Comparison of ENCODE assay signal across 9 mouse cellular contexts in genomic region chr10:64039760-64040535, GRCm38 (mm10). TPM values are rescaled to one million over a fixed set of nuclear protein-coding genes. Genes with fewer than 3 reads are reported as not detected.
DNase-seq lines count a peak whose midpoint lies in the region; ATAC-seq and TF ChIP-seq lines count a peak whose summit lies in the region.
"Had no signal": no experiment of that assay in that cellular context is flagged by ENCODE, and none has a peak within 500 bp of the region (broad histone marks: within the 10 kb centered on the region; RNA-seq: fewer than 3 reads in every experiment).

No protein-coding gene starts in this region.

- no peak overlapping the region for H3K9ac ChIP-seq in limb, embryonic 14.5 days (ENCODE audit: low read depth, low read length, severe bottlenecking)
- H3K9ac ChIP-seq: liver, embryonic 14.5 days had no signal

- no peaks in the 10 kb centered on the region for H3K9me3 ChIP-seq in heart, embryonic 10.5 days
- H3K9me3 ChIP-seq in limb, embryonic 14.5 days (ENCODE audit: control insufficient read depth, low read length): no peaks in the 10 kb centered on the region

- H3K4me1 ChIP-seq in heart, embryonic 10.5 days: peaks cover 11% of the 10 kb centered on the region; the same call in 1 of the 2 replicates
- H3K4me1 ChIP-seq in limb, embryonic 14.5 days (ENCODE audit: control insufficient read depth, insufficient read depth, low read length): peaks cover 18% of the 10 kb centered on the region

- WGBS in heart, embryonic 10.5 days: 73% methylated on average over 17 of the region's 17 CpGs
- WGBS in limb, embryonic 14.5 days: 51% methylated on average over 17 of the region's 17 CpGs

- TF ChIP-seq CTCF in layer of hippocampus, adult 2 months (conservative IDR thresholded peaks at IDR 0.05): no peak

- ATAC-seq in limb, embryonic 14.5 days (ENCODE audit: low FRiP score, low read depth): peak; percentile 74

- H3K27ac ChIP-seq in layer of hippocampus, adult 2 months: no peak overlapping the region
- 0 out of 2 replicates have a peak overlapping the region, but pooled peaks have one; percentile 37 for H3K27ac ChIP-seq in heart, embryonic 10.5 days
- no peak overlapping the region; the same call in 1 of the 2 replicates for H3K27ac ChIP-seq in limb, embryonic 14.5 days (replicated peaks; ENCODE audit: low read depth, low read length)
- H3K27ac ChIP-seq: liver, embryonic 14.5 days had no signal

- H3K27me3 ChIP-seq in heart, embryonic 10.5 days (ENCODE audit: insufficient read depth, poor library complexity, severe bottlenecking): no peaks in the 10 kb centered on the region
- H3K27me3 ChIP-seq in limb, embryonic 14.5 days (ENCODE audit: control insufficient read depth, insufficient read depth, low read length): no peaks in the 10 kb centered on the region

- TF ChIP-seq POLR2A in limb, embryonic 14.5 days (IDR thresholded peaks at IDR 0.05; ENCODE audit: borderline replicate concordance, extremely low read depth, insufficient read depth, insufficient read length): no peak

- peak; percentile 18 to 31 for DNase-seq in layer of hippocampus, adult 2 months (ENCODE audit: low spot score in 2 of 2)
- DNase-seq in layer of hippocampus, adult 9-10 months (ENCODE audit: low spot score): no peak
- DNase-seq in cerebellum, postnatal 14 days: peak; percentile 89 to 93
- no peak for DNase-seq in heart, embryonic 10.5 days (ENCODE audit: low spot score)
- DNase-seq in limb, embryonic 14.5 days (ENCODE audit: low spot score): peak; percentile 50
- no peak for DNase-seq in spleen, postnatal 4 days (ENCODE audit: low spot score in 2 of 2)
- no peak for DNase-seq in adrenal gland, adult 18-20 months (ENCODE audit: low spot score in 2 of 2)
- no peak for DNase-seq in urinary bladder, postnatal 25 days (ENCODE audit: low spot score)

- no peak overlapping the region for H3K4me3 ChIP-seq in layer of hippocampus, adult 2 months
- H3K4me3 ChIP-seq in heart, embryonic 10.5 days: no peak overlapping the region
- no peak overlapping the region for H3K4me3 ChIP-seq in limb, embryonic 14.5 days (replicated peaks; ENCODE audit: low read length)

- peak overlapping the region; percentile 20; the same call in 1 of the 2 replicates for H3K4me2 ChIP-seq in limb, embryonic 14.5 days (replicated peaks; ENCODE audit: low read depth, low read length, severe bottlenecking)

- H3K36me3 ChIP-seq in heart, embryonic 10.5 days: no peaks in the 10 kb centered on the region
- H3K36me3 ChIP-seq in limb, embryonic 14.5 days (ENCODE audit: control insufficient read depth, insufficient read depth, low read length): no peaks in the 10 kb centered on the region

RNA-seq across cellular contexts. Expression of gene Lrrtm3, which starts 50.1 kb away (rescaled TPM):
- total RNA-seq in layer of hippocampus, adult 2 months (2021): 10 to 100 TPM; 18.2 to 21.1 TPM
- 0.76 and 0.87 TPM in 2 replicates for polyA plus RNA-seq in heart, embryonic 10.5 days (2016; fragmentation: Nextera tagmentation; extraction: Ambion mirVana)
- 1.1 and 2.1 TPM in 2 replicates for polyA plus RNA-seq in limb, embryonic 14.5 days (2012; rRNA removed)
- 1.8 and 1.9 TPM in 2 replicates for polyA plus RNA-seq in limb, embryonic 14.5 days (2014; fragmentation: Nextera tagmentation; extraction: Ambion mirVana)
- total RNA-seq in adrenal gland, adult 18-20 months (2021): 1 to 10 TPM in 1 of 2 experiments, under 1 TPM in 1; 0.96 to 1.2 TPM

Comparison
In these comparisons a context has a peak if more than half of its experiments do, and no peak if none do; other contexts are left out.
1. DNase-seq: peak in layer of hippocampus, adult 2 months (2 of 2), cerebellum, postnatal 14 days (2 of 2) and limb, embryonic 14.5 days (single experiment); none in layer of hippocampus, adult 9-10 months (single experiment), heart, embryonic 10.5 days (single experiment), spleen, postnatal 4 days (0 of 2), adrenal gland, adult 18-20 months (0 of 2) and urinary bladder, postnatal 25 days (single experiment).
2. RNA of gene Lrrtm3, which starts 50.1 kb away (total RNA-seq): 18.2 to 21.1 TPM in layer of hippocampus, adult 2 months; 0.96 to 1.2 TPM in adrenal gland, adult 18-20 months; every median in the first group is over 4 times any median in the second.